Mouse (Mus musculus) heart, postnatal 0 days (tissue): Measurements from ENCODE around the gene Acot7.

Experiments
- CTCF ChIP-seq: IDR thresholded peaks from 2 replicates; pipeline ENCODE4 v1.5.1; 2016; ENCODE audit warnings: antibody characterized with exemption, control low read depth, low read depth
- EP300 ChIP-seq: IDR thresholded peaks from 2 replicates; pipeline ENCODE4 v1.6.1; 2016; ENCODE audit warnings: antibody characterized with exemption, low read depth

- TF ChIP-seq CTCF (peak; percentile 54), EP300 (no peak)
Measured at GRCm38 (mm10) chr4:152157779-152158584, 20.0 kb upstream of the Acot7 start.
